Mouse (Mus musculus) limb, embryonic 12.5 days (tissue): ENCODE measurements around the gene Aplp2. TPM values are rescaled to one million over a fixed set of nuclear protein-coding genes. Genes with fewer than 3 reads are reported as not detected.

ENCODE experiments used
- ATAC-seq: fragments of 200-750 bp; cut with Nextera tagmentation; 2 replicates; pipeline ENCODE4 v1.8.0; 2017; ENCODE audit warnings: low read depth, moderate TSS enrichment; ENCODE audit not compliant: insufficient number of reproducible peaks, insufficient read depth, low FRiP score, low TSS enrichment
- H3K27ac ChIP-seq: fragments of 300-500 bp; sonication (generic); 2 replicates; pipeline ENCODE4 v1.5.1; 2016; ENCODE audit warnings: mild to moderate bottlenecking, moderate library complexity
- H3K27me3 ChIP-seq: fragments of 300-500 bp; sonication (generic); 2 replicates; pipeline ENCODE4 v1.6.1; 2016; ENCODE audit warnings: mild to moderate bottlenecking, moderate library complexity
- H3K36me3 ChIP-seq: fragments of 300-500 bp; sonication (generic); 2 replicates; pipeline ENCODE4 v1.6.1; 2016; ENCODE audit warnings: mild to moderate bottlenecking, moderate library complexity
- H3K4me1 ChIP-seq: fragments of 300-500 bp; sonication (generic); replicated peaks from 2 replicates; pipeline ENCODE4 v1.6.1; 2016
- H3K4me2 ChIP-seq: fragments of 300-500 bp; sonication (generic); 2 replicates; pipeline ENCODE4 v1.6.1; 2016; ENCODE audit warnings: mild to moderate bottlenecking, moderate library complexity
- H3K4me3 ChIP-seq: fragments of 300-500 bp; sonication (generic); replicated peaks from 2 replicates; pipeline ENCODE4 v1.5.1; 2016; ENCODE audit warnings: mild to moderate bottlenecking
- H3K9ac ChIP-seq: fragments of 300-500 bp; sonication (generic); replicated peaks from 2 replicates; pipeline ENCODE4 v1.6.1; 2016; ENCODE audit warnings: mild to moderate bottlenecking, moderate library complexity
- H3K9me3 ChIP-seq: fragments of 300-500 bp; sonication (generic); 2 replicates; pipeline ENCODE4 v1.6.1; 2016; ENCODE audit warnings: mild to moderate bottlenecking, moderate library complexity
- WGBS: fragments of 180-500 bp; shearing (Covaris S2); methylation state at CpG from one replicate; pipeline ENCODE4 v1.1.7; 2016; 5-methylcytosine and 5-hydroxymethylcytosine counted together
- polyA plus RNA-seq: library from polyadenylated mRNA; unstranded; fragments of >200 nt; fragmentation: Nextera tagmentation; extraction: Ambion mirVana; gene quantifications from 2 replicates; pipeline ENCODE4 v1.2.1, GENCODE M21; 2016

The Aplp2 gene
- polyA plus RNA-seq, result 164 and 172 TPM in 2 replicates

GRCm38 (mm10) chr9:31211690-31212499 is at the start of gene Aplp2:
Aplp2 (minus strand) TSS chr9:31211815.
- H3K9ac ChIP-seq, result peak within 1 kb of the TSS; percentile 93
- WGBS, result under 1% methylated on average over 61 of the region's 63 CpGs
- no peaks in the 10 kb centered on the region for H3K36me3 ChIP-seq
- peak; percentile 99 for ATAC-seq
- H3K27ac ChIP-seq, result peak within 1 kb of the TSS; percentile 93
- H3K4me1 ChIP-seq, result peaks cover 15% of the 10 kb centered on the region
- peak within 1 kb of the TSS; percentile 95 for H3K4me2 ChIP-seq
- peak within 1 kb of the TSS; percentile 98 for H3K4me3 ChIP-seq
- no peaks in the 10 kb centered on the region for H3K9me3 ChIP-seq
- no peaks in the 10 kb centered on the region for H3K27me3 ChIP-seq

GRCm38 (mm10) chr9:31260219-31260618 is 48.6 kb upstream of the Aplp2 start:
- 83% methylated on average over 4 of the region's 4 CpGs for WGBS
- Histone ChIP-seq H3K4me3 (no peak overlapping the region), H3K4me1 (no peaks in the 10 kb centered on the region), H3K27ac (no peak overlapping the region), H3K9ac (no peak overlapping the region), H3K27me3 (no peaks in the 10 kb centered on the region), H3K4me2 (no peak overlapping the region), H3K36me3 (no peaks in the 10 kb centered on the region), H3K9me3 (no peaks in the 10 kb centered on the region)
- ATAC-seq, result no peak

- Histone ChIP-seq H3K4me1 (no peaks in the 10 kb centered on the region), H3K36me3 (no peaks in the 10 kb centered on the region), H3K27me3 (no peaks in the 10 kb centered on the region), H3K27ac (no peak overlapping the region), H3K4me3 (no peak overlapping the region), H3K9me3 (no peaks in the 10 kb centered on the region), H3K9ac (no peak overlapping the region), H3K4me2 (no peak overlapping the region)
- WGBS, result 71% methylated on average over 3 of the region's 3 CpGs
- no peak for ATAC-seq
Observed at GRCm38 (mm10) chr9:31258237-31258636, 46.6 kb upstream of the Aplp2 start.

GRCm38 (mm10) chr9:31255953-31256352 is 44.3 kb upstream of the Aplp2 start:
- Histone ChIP-seq H3K36me3 (no peaks in the 10 kb centered on the region), H3K27me3 (no peaks in the 10 kb centered on the region), H3K4me1 (no peaks in the 10 kb centered on the region), H3K27ac (no peak overlapping the region), H3K4me2 (no peak overlapping the region), H3K9me3 (no peaks in the 10 kb centered on the region), H3K9ac (no peak overlapping the region), H3K4me3 (no peak overlapping the region)
- WGBS, result 83% methylated on average over 7 of the region's 7 CpGs
- no peak for ATAC-seq

- no peak for ATAC-seq
- 91% methylated on average over 7 of the region's 7 CpGs for WGBS
- Histone ChIP-seq H3K36me3 (no peaks in the 10 kb centered on the region), H3K9ac (no peak overlapping the region), H3K4me1 (no peaks in the 10 kb centered on the region), H3K4me2 (no peak overlapping the region), H3K27me3 (no peaks in the 10 kb centered on the region), H3K27ac (0 out of 2 replicates have a peak overlapping the region, but pooled peaks have one; percentile 29), H3K9me3 (no peaks in the 10 kb centered on the region), H3K4me3 (no peak overlapping the region)
Observed at GRCm38 (mm10) chr9:31254697-31255004, 43.0 kb upstream of the Aplp2 start.

GRCm38 (mm10) chr9:31253866-31254696 is 42.5 kb upstream of the Aplp2 start:
- H3K4me2 ChIP-seq, result no peak overlapping the region
- no peaks in the 10 kb centered on the region for H3K27me3 ChIP-seq
- no peaks in the 10 kb centered on the region for H3K9me3 ChIP-seq
- no peaks in the 10 kb centered on the region for H3K36me3 ChIP-seq
- H3K9ac ChIP-seq, result no peak overlapping the region
- H3K27ac ChIP-seq, result 0 out of 2 replicates have a peak overlapping the region, but pooled peaks have one; percentile 45
- no peak overlapping the region for H3K4me3 ChIP-seq
- ATAC-seq, result no peak
- H3K4me1 ChIP-seq, result no peaks in the 10 kb centered on the region
- WGBS, result 78% methylated on average over 11 of the region's 11 CpGs

- ATAC-seq, result no peak
- Histone ChIP-seq H3K4me2 (no peak overlapping the region), H3K9me3 (no peaks in the 10 kb centered on the region), H3K36me3 (no peaks in the 10 kb centered on the region), H3K27me3 (no peaks in the 10 kb centered on the region), H3K4me1 (no peaks in the 10 kb centered on the region), H3K4me3 (no peak overlapping the region), H3K27ac (0 out of 2 replicates have a peak overlapping the region, but pooled peaks have one; percentile 45), H3K9ac (no peak overlapping the region)
- 66% methylated on average over 10 of the region's 10 CpGs for WGBS
Observed at GRCm38 (mm10) chr9:31253311-31253734, 41.7 kb upstream of the Aplp2 start.

- no peaks in the 10 kb centered on the region for H3K27me3 ChIP-seq
- no peaks in the 10 kb centered on the region for H3K4me1 ChIP-seq
- H3K9ac ChIP-seq, result no peak overlapping the region
- no peak overlapping the region for H3K27ac ChIP-seq
- no peak overlapping the region for H3K4me2 ChIP-seq
- ATAC-seq, result no peak
- WGBS, result 79% methylated on average over 10 of the region's 10 CpGs
- H3K4me3 ChIP-seq, result no peak overlapping the region
- no peaks in the 10 kb centered on the region for H3K9me3 ChIP-seq
- H3K36me3 ChIP-seq, result no peaks in the 10 kb centered on the region
Observed at GRCm38 (mm10) chr9:31252182-31252799, 40.7 kb upstream of the Aplp2 start.

GRCm38 (mm10) chr9:31247447-31248220 is 36.0 kb upstream of the Aplp2 start:
- H3K9me3 ChIP-seq, result no peaks in the 10 kb centered on the region
- no peaks in the 10 kb centered on the region for H3K27me3 ChIP-seq
- H3K4me3 ChIP-seq, result no peak overlapping the region
- H3K4me1 ChIP-seq, result no peaks in the 10 kb centered on the region
- 79% methylated on average over 8 of the region's 8 CpGs for WGBS
- ATAC-seq, result no peak
- H3K27ac ChIP-seq, result no peak overlapping the region
- no peak overlapping the region for H3K9ac ChIP-seq
- H3K4me2 ChIP-seq, result no peak overlapping the region
- no peaks in the 10 kb centered on the region for H3K36me3 ChIP-seq

GRCm38 (mm10) chr9:31246421-31246820 is 34.8 kb upstream of the Aplp2 start:
- no peak overlapping the region for H3K27ac ChIP-seq
- H3K4me3 ChIP-seq, result no peak overlapping the region
- 64% methylated on average over 6 of the region's 6 CpGs for whole genome bisulfite sequencing
- no peaks in the 10 kb centered on the region for H3K9me3 ChIP-seq
- H3K4me1 ChIP-seq, result no peaks in the 10 kb centered on the region
- H3K4me2 ChIP-seq, result no peak overlapping the region
- no peak for ATAC-seq
- no peaks in the 10 kb centered on the region for H3K27me3 ChIP-seq
- no peak overlapping the region for H3K9ac ChIP-seq
- no peaks in the 10 kb centered on the region for H3K36me3 ChIP-seq
